Mouse (Mus musculus) midbrain, postnatal 0 days (tissue): ENCODE measurements around the gene Hnrnpa3. TPM values are rescaled to one million over a fixed set of nuclear protein-coding genes. Genes with fewer than 3 reads are reported as not detected.

Source experiments
- ATAC-seq: fragments of 200-750 bp; cut with Nextera tagmentation; 2 replicates; pipeline ENCODE4 v1.8.0; 2017; ENCODE audit warnings: moderate number of reproducible peaks, mild to moderate bottlenecking, moderate TSS enrichment, moderate library complexity; ENCODE audit not compliant: low FRiP score
- DNase-seq: peaks from one replicate; pipeline ENCODE4 v3.0.0-alpha.2; 2015; ENCODE audit warnings: low spot score
- H3K27ac ChIP-seq: fragments of 300-500 bp; sonication (generic); 2 replicates; pipeline ENCODE4 v1.5.1; 2014; ENCODE audit warnings: low read depth, mild to moderate bottlenecking, low read length, mixed read lengths
- H3K27me3 ChIP-seq: fragments of 300-500 bp; sonication (generic); 2 replicates; pipeline ENCODE4 v1.6.1; 2014; ENCODE audit warnings: low read length, control low read depth, mixed read lengths; ENCODE audit not compliant: insufficient read depth
- H3K36me3 ChIP-seq: fragments of 300-500 bp; sonication (generic); 2 replicates; pipeline ENCODE4 v1.6.1; 2014; ENCODE audit warnings: low read length, control low read depth, mixed read lengths; ENCODE audit not compliant: insufficient read depth
- H3K4me1 ChIP-seq: fragments of 300-500 bp; sonication (generic); 2 replicates; pipeline ENCODE4 v1.6.1; 2014; ENCODE audit warnings: mild to moderate bottlenecking, control low read depth, antibody characterized with exemption, low read length, mixed read lengths; ENCODE audit not compliant: insufficient read depth
- H3K4me2 ChIP-seq: fragments of 300-500 bp; sonication (generic); 2 replicates; pipeline ENCODE4 v1.6.1; 2014; ENCODE audit warnings: low read depth, mild to moderate bottlenecking, low read length, mixed read lengths; ENCODE audit not compliant: poor library complexity, severe bottlenecking
- H3K4me3 ChIP-seq: fragments of 300-500 bp; sonication (generic); 2 replicates; pipeline ENCODE4 v1.5.1; 2014; ENCODE audit warnings: low read depth, mild to moderate bottlenecking, low read length, moderate library complexity
- H3K9ac ChIP-seq: fragments of 300-500 bp; sonication (generic); replicated peaks from 2 replicates; pipeline ENCODE4 v1.6.1; 2014; ENCODE audit warnings: mild to moderate bottlenecking, low read length, moderate library complexity, mixed read lengths; ENCODE audit not compliant: poor library complexity, severe bottlenecking
- H3K9me3 ChIP-seq: fragments of 300-500 bp; sonication (generic); 2 replicates; pipeline ENCODE4 v1.6.1; 2016; ENCODE audit warnings: low read length, control low read depth
- CTCF ChIP-seq: IDR thresholded peaks from 2 replicates; pipeline ENCODE4 v1.5.1; 2016; ENCODE audit warnings: antibody characterized with exemption, mild to moderate bottlenecking
- WGBS: fragments of 180-500 bp; shearing (Covaris S2); extraction: QIAGEN DNeasy Blood & Tissue Kit; methylation state at CpG from one replicate; pipeline ENCODE4 v1.1.7; 2014; 5-methylcytosine and 5-hydroxymethylcytosine counted together
- polyA plus RNA-seq: library from polyadenylated mRNA; unstranded; fragments of >200 nt; fragmentation: Nextera tagmentation; extraction: Ambion mirVana; gene quantifications from 2 replicates; pipeline ENCODE4 v1.2.1, GENCODE M21; 2015
- total RNA-seq: library from RNA; depleted of rRNA; stranded (reverse); fragments of >200 nt; gene quantifications from 2 replicates; pipeline ENCODE4 v1.2.3, GENCODE M21; 2014

Hnrnpa3 gene
- total and polyA plus RNA-seq, 2 experiments from 2014 or later = 83.7 to 96.6 TPM

GRCm38 (mm10) chr2:75701822-75702587 is 42.9 kb downstream of the Hnrnpa3 start:
- DNase-seq = no peak

GRCm38 (mm10) chr2:75702588-75702976 is 43.5 kb downstream of the Hnrnpa3 start:
- H3K27ac ChIP-seq = no peak overlapping the region
- DNase-seq (no peak), ATAC-seq (no peak)
- H3K4me2 ChIP-seq = peak overlapping the region; percentile 82
- TF ChIP-seq CTCF = no peak
- no peaks in the 10 kb centered on the region for H3K36me3 ChIP-seq
- no peaks in the 10 kb centered on the region for H3K9me3 ChIP-seq
- no peaks in the 10 kb centered on the region for H3K4me1 ChIP-seq
- peak overlapping the region; percentile 47; the same call in 1 of the 2 replicates for H3K4me3 ChIP-seq
- 32% methylated on average over 5 of the region's 5 CpGs for WGBS
- H3K9ac ChIP-seq = no peak overlapping the region
- H3K27me3 ChIP-seq = no peaks in the 10 kb centered on the region

More at GRCm38 (mm10) chr2:75701822-75702587, 42.9 kb downstream of the Hnrnpa3 start:
- Histone ChIP-seq H3K9ac (no peak overlapping the region), H3K36me3 (no peaks in the 10 kb centered on the region), H3K4me3 (no peak overlapping the region), H3K4me2 (no peak overlapping the region; the same call in 1 of the 2 replicates), H3K27ac (no peak overlapping the region), H3K9me3 (no peaks in the 10 kb centered on the region), H3K27me3 (no peaks in the 10 kb centered on the region), H3K4me1 (no peaks in the 10 kb centered on the region)
- WGBS = 83% methylated on average over 9 of the region's 9 CpGs
- ATAC-seq = no peak
- TF ChIP-seq CTCF = no peak

GRCm38 (mm10) chr2:75703375-75704181 is 44.5 kb downstream of the Hnrnpa3 start:
- Histone ChIP-seq H3K4me2 (peak overlapping the region; percentile 82), H3K4me3 (peak overlapping the region; percentile 47), H3K27me3 (no peaks in the 10 kb centered on the region), H3K9ac (peak overlapping the region; percentile 60), H3K36me3 (no peaks in the 10 kb centered on the region), H3K4me1 (no peaks in the 10 kb centered on the region), H3K27ac (peak overlapping the region; percentile 77), H3K9me3 (no peaks in the 10 kb centered on the region)
- TF ChIP-seq CTCF = no peak
- peak; percentile 94 for DNase-seq
- WGBS = under 1% methylated on average over 39 of the region's 62 CpGs
- ATAC-seq = peak; percentile 86

- peak within 1 kb of the TSS; percentile 47 for H3K4me3 ChIP-seq
- peak within 1 kb of the TSS; percentile 82 for H3K4me2 ChIP-seq
- H3K36me3 ChIP-seq = no peaks in the 10 kb centered on the region
- H3K9ac ChIP-seq = peak within 1 kb of the TSS; percentile 60
- peak within 1 kb of the TSS; percentile 77 for H3K27ac ChIP-seq
- WGBS = 1% methylated on average over 52 of the region's 58 CpGs
- peak; percentile 32 for TF ChIP-seq CTCF
- H3K27me3 ChIP-seq = no peaks in the 10 kb centered on the region
- DNase-seq (peak; percentile 81), ATAC-seq (peak; percentile 85)
- H3K4me1 ChIP-seq = no peaks in the 10 kb centered on the region
- H3K9me3 ChIP-seq = 0 out of 2 replicates have a peak, but pooled peaks cover 2% of the 10 kb centered on the region
Observed at GRCm38 (mm10) chr2:75704234-75705161, 45.4 kb downstream of the Hnrnpa3 start, which contains the start of gene Nfe2l2. Gene Nfe2l2, minus strand, starts transcription at chr2:75704641.

GRCm38 (mm10) chr2:75705162-75705752 is 46.2 kb downstream of the Hnrnpa3 start:
- Histone ChIP-seq H3K9ac (no peak overlapping the region), H3K4me1 (no peaks in the 10 kb centered on the region), H3K27me3 (no peaks in the 10 kb centered on the region), H3K4me2 (peak overlapping the region; percentile 82), H3K36me3 (no peaks in the 10 kb centered on the region), H3K9me3 (0 out of 2 replicates have a peak, but pooled peaks cover 3% of the 10 kb centered on the region), H3K27ac (peak overlapping the region; percentile 26; the same call in 1 of the 2 replicates), H3K4me3 (peak overlapping the region; percentile 47)
- DNase-seq (no peak), ATAC-seq (0 out of 2 replicates have a peak, but pooled peaks have one; percentile 2)
- no peak for TF ChIP-seq CTCF
- WGBS = 33% methylated on average over 19 of the region's 19 CpGs
